Mouse (Mus musculus) left cerebral cortex, postnatal 4 days (tissue): ENCODE measurements around the gene Trim26. TPM values are rescaled to one million over a fixed set of nuclear protein-coding genes. Genes with fewer than 3 reads are reported as not detected.
"Not testable (repeated sequence)": the region's sequence is repeated elsewhere in the genome, so short reads cannot be mapped to it uniquely, and the experiment has no call there.

Experiments used
- DNase-seq: peaks from one replicate; pipeline ENCODE4 v3.0.0-alpha.2; 2022
- intact Hi-C: fragments of 180-260 bp; cut with DNase I; formaldehyde crosslinking; loops from one replicate; pipeline ENCODE4 v1.15.1; 2025
- total RNA-seq, 2 experiments: library from RNA; stranded (reverse); gene quantifications; 2 replicates each; pipeline ENCODE4 v1.2.3; 2021

Gene Trim26
- total RNA-seq, 2 experiments from 2014 or later = 33.4 to 36.8 TPM

GRCm38 (mm10) chr17:36849992-36850391, 13.1 kb downstream of the Trim26 start:
- intact Hi-C loops = no loop called here
- DNase-seq = no peak

- intact Hi-C loops = no loop called here
- DNase-seq = no peak
Measured at GRCm38 (mm10) chr17:36851200-36851599, 14.3 kb downstream of the Trim26 start.

GRCm38 (mm10) chr17:36851627-36852026, 14.7 kb downstream of the Trim26 start:
- no peak for DNase-seq
- intact Hi-C loops = no loop called here

- no peak for DNase-seq
- intact Hi-C loops = no loop called here
Measured at GRCm38 (mm10) chr17:36855484-36855883, 18.6 kb downstream of the Trim26 start.

- intact Hi-C loops = no loop called here
- DNase-seq = no peak
Measured at GRCm38 (mm10) chr17:36856236-36856635, 19.3 kb downstream of the Trim26 start.

GRCm38 (mm10) chr17:36858181-36858580, 21.2 kb downstream of the Trim26 start:
- intact Hi-C loops = no loop called here
- no peak for DNase-seq

GRCm38 (mm10) chr17:36861680-36862079, 24.7 kb downstream of the Trim26 start:
- DNase-seq = no peak
- intact Hi-C loops = no loop called here

GRCm38 (mm10) chr17:36866719-36867527, 30.0 kb downstream of the Trim26 start, which contains the start of gene Trim15:
Trim15 (minus strand) TSS chr17:36867210.
- no peak for DNase-seq

GRCm38 (mm10) chr17:36868836-36869235, 31.9 kb downstream of the Trim26 start:
- intact Hi-C loops = no loop called here
- DNase-seq = no peak

More at GRCm38 (mm10) chr17:36866719-36867527, 30.0 kb downstream of the Trim26 start, which contains the start of gene Trim15:
- intact Hi-C loops = no loop called here

GRCm38 (mm10) chr17:36869284-36869954, 32.5 kb downstream of the Trim26 start, which contains the start of gene Trim10:
Trim10 (plus strand) TSS chr17:36869574.
- intact Hi-C loops = no loop called here
- DNase-seq = no peak

GRCm38 (mm10) chr17:36869955-36870810, 33.2 kb downstream of the Trim26 start:
- peak; percentile 32 for DNase-seq
- intact Hi-C loops = no loop called here

GRCm38 (mm10) chr17:36874636-36875035, 37.7 kb downstream of the Trim26 start:
- intact Hi-C loops = no loop called here
- DNase-seq = no peak

- DNase-seq = no peak
- intact Hi-C loops = no loop called here
Measured at GRCm38 (mm10) chr17:36883350-36883749, 46.4 kb downstream of the Trim26 start.

- no peak for DNase-seq
- intact Hi-C loops = no loop called here
Measured at GRCm38 (mm10) chr17:36885132-36885790, 48.3 kb downstream of the Trim26 start.

- no peak for DNase-seq
- intact Hi-C loops = loop anchor here (5.0 kb wide), 1 partner anchor 312 kb away; the partner anchor contains the start of gene Olfr94
Measured at GRCm38 (mm10) chr17:36890073-36890903, 53.4 kb downstream of the Trim26 start, which contains the start of gene Trim40. Trim40 (minus strand) TSS chr17:36890123.

GRCm38 (mm10) chr17:36891496-36891895, 54.6 kb downstream of the Trim26 start:
- intact Hi-C loops = loop anchor here (5.0 kb wide), 1 partner anchor 311 kb away; the partner anchor contains the start of gene Olfr94
- DNase-seq = not testable (repeated sequence)

GRCm38 (mm10) chr17:36892362-36892761, 55.4 kb downstream of the Trim26 start:
- intact Hi-C loops = loop anchor here (5.0 kb wide), 1 partner anchor 310 kb away; the partner anchor contains the start of gene Olfr94
- peak; percentile 38 for DNase-seq

- no peak for DNase-seq
- intact Hi-C loops = loop anchor here (5.0 kb wide), 1 partner anchor 309 kb away; the partner anchor contains the start of gene Olfr94
Measured at GRCm38 (mm10) chr17:36893387-36893786, 56.5 kb downstream of the Trim26 start.

- peak; percentile 26 for DNase-seq
- intact Hi-C loops = no loop called here
Measured at GRCm38 (mm10) chr17:36896583-36896982, 59.6 kb downstream of the Trim26 start.
